8 mouse cellular contexts compared by ENCODE assay signal in genomic region chr7:80763864-80764437, GRCm38 (mm10).
DNase-seq lines count a peak whose midpoint lies in the region; ATAC-seq and TF ChIP-seq lines count a peak whose summit lies in the region.

No protein-coding gene starts in this region.

- TF ChIP-seq POLR2A in cerebellum, adult 2 months (IDR thresholded peaks at IDR 0.05; ENCODE audit: borderline replicate concordance, insufficient read depth, low read length) = no peak

- ATAC-seq in heart, embryonic 14.5 days (ENCODE audit: insufficient number of reproducible peaks, insufficient read depth, low FRiP score, low read depth) = peak; percentile 61; the same call in 1 of the 2 replicates

- H3K27ac ChIP-seq in cerebellum, adult 2 months (ENCODE audit: insufficient read depth, low read length) = peak overlapping the region; percentile 14; the same call in 1 of the 2 replicates
- H3K27ac ChIP-seq in heart, embryonic 14.5 days (replicated peaks in 1 of 2; ENCODE audit: control insufficient read depth in 1 of 2, insufficient read depth in 1 of 2, low read depth in 2 of 2, low read length in 2 of 2) = peak overlapping the region; percentile 79 to 85

- no peak for TF ChIP-seq CTCF in cerebellum, adult 2 months (IDR thresholded peaks at IDR 0.05; ENCODE audit: borderline replicate concordance, insufficient read depth, low read depth, low read length)

- no peak overlapping the region for H3K4me3 ChIP-seq in cerebellum, adult 2 months (replicated peaks; ENCODE audit: insufficient read depth, low read depth, low read length)
- no peak overlapping the region for H3K4me3 ChIP-seq in heart, embryonic 14.5 days (ENCODE audit: control insufficient read depth in 1 of 2, insufficient read depth in 1 of 2, low read depth in 1 of 2, low read length in 2 of 2)

- peak; percentile 56 for DNase-seq in adrenal gland, postnatal 25 days
- peak; percentile 77 to 89 for DNase-seq in cerebellum, adult 2 months
- DNase-seq in kidney, postnatal 36 days = peak; percentile 50 to 65
- DNase-seq in urinary bladder, adult 2 months (ENCODE audit: low spot score) = no peak
- no peak for DNase-seq in spleen, postnatal 36 days (ENCODE audit: low spot score in 2 of 2)
- no peak for DNase-seq in left cerebral cortex, adult 18-20 months (ENCODE audit: low spot score in 2 of 2)
- no peak for DNase-seq in layer of hippocampus, adult 9-11 months

- H3K9me3 ChIP-seq in heart, embryonic 14.5 days (ENCODE audit: control insufficient read depth, low read length) = no peaks in the 10 kb centered on the region

- peaks cover 57% of the 10 kb centered on the region for H3K36me3 ChIP-seq in heart, embryonic 14.5 days (ENCODE audit: control insufficient read depth, insufficient read depth, low read length)

- peaks cover 19% of the 10 kb centered on the region for H3K4me1 ChIP-seq in cerebellum, adult 2 months (ENCODE audit: control insufficient read depth, insufficient read depth, low read length)
- peaks cover 20 to 48% of the 10 kb centered on the region in 2 experiments for H3K4me1 ChIP-seq in heart, embryonic 14.5 days (ENCODE audit: control insufficient read depth in 2 of 2, insufficient read depth in 2 of 2, low read length in 2 of 2)

- H3K27me3 ChIP-seq in cerebellum, adult 2 months (ENCODE audit: control insufficient read depth, insufficient read depth, low read length) = no peaks in the 10 kb centered on the region
- no peaks in the 10 kb centered on the region for H3K27me3 ChIP-seq in heart, embryonic 14.5 days (ENCODE audit: control insufficient read depth, insufficient read depth, low read length)

- WGBS in cerebellum, adult 2 months = 19% methylated on average over 7 of the region's 7 CpGs
- 39% methylated on average over 7 of the region's 7 CpGs for WGBS in heart, embryonic 14.5 days

- no peak overlapping the region for H3K9ac ChIP-seq in heart, embryonic 14.5 days (ENCODE audit: low read length)

- H3K4me2 ChIP-seq in heart, embryonic 14.5 days (ENCODE audit: low read length) = peak overlapping the region; percentile 24

Comparison
In these comparisons a context has a peak if more than half of its experiments do, and no peak if none do; other contexts are left out.
1. DNase-seq: peak in adrenal gland, postnatal 25 days (single experiment), cerebellum, adult 2 months (2 of 2) and kidney, postnatal 36 days (2 of 2); none in urinary bladder, adult 2 months (single experiment), spleen, postnatal 36 days (0 of 2), left cerebral cortex, adult 18-20 months (0 of 2) and layer of hippocampus, adult 9-11 months (single experiment).